19 mouse cellular contexts compared by ENCODE assay signal in the genomic region with DNA sequence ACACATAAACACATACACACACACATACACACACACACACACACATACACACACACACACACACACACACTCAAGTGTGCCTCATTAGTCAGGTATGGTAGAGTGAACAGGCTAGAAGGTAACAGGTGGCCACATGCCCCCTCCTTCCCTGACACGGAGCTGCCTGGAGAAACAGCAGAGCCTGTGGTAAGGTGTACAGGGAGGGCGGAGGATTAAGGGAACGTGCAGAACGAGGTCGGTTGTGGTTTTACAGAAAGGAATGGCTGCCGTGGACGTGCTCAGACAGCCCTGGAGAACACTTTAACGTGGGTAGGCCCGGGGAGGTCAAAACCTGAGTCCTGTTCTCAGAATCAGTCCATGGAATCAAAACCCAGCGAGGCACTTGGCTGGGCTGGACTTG.
DNase-seq lines count a peak whose midpoint lies in the region; ATAC-seq lines count a peak whose summit lies in the region.
"Had no signal": no experiment of that assay in that cellular context is flagged by ENCODE, and none has a peak within 500 bp of the region (broad histone marks: within the 10 kb centered on the region; RNA-seq: fewer than 3 reads in every experiment).

No protein-coding gene starts in this region.

- H3K36me3 ChIP-seq in embryonic facial prominence, embryonic 14.5 days (ENCODE audit: control insufficient read depth, insufficient read depth, low read length), result no peaks in the 10 kb centered on the region
- no peaks in the 10 kb centered on the region for H3K36me3 ChIP-seq in embryonic facial prominence, embryonic 10.5 days (replicated peaks)
- no peaks in the 10 kb centered on the region for H3K36me3 ChIP-seq in heart, embryonic 10.5 days
- H3K36me3 ChIP-seq: G1E had no signal

- H3K9me3 ChIP-seq in embryonic facial prominence, embryonic 14.5 days (ENCODE audit: control insufficient read depth, low read length), result no peaks in the 10 kb centered on the region
- no peaks in the 10 kb centered on the region for H3K9me3 ChIP-seq in embryonic facial prominence, embryonic 10.5 days
- H3K9me3 ChIP-seq in heart, embryonic 10.5 days, result no peaks in the 10 kb centered on the region

- DNase-seq in embryonic facial prominence, embryonic 14.5 days (ENCODE audit: low spot score), result no peak
- DNase-seq in embryonic facial prominence, embryonic 10.5 days (ENCODE audit: low spot score), result no peak
- peak; percentile 74 for DNase-seq in heart, adult 11 months
- no peak for DNase-seq in heart, embryonic 10.5 days (ENCODE audit: low spot score)
- DNase-seq: adrenal gland, adult 2 months; adrenal gland, adult 8-10 months; adrenal gland, postnatal 10 days; adrenal gland, postnatal 14 days; adrenal gland, postnatal 25 days; adrenal gland, postnatal 36 days; B cell, adult 2 months; cerebellum, adult 11 months; cerebellum, adult 11-12 months; cerebellum, adult 18-20 months had no signal

- H3K4me3 ChIP-seq in embryonic facial prominence, embryonic 14.5 days (ENCODE audit: low read depth, low read length), result no peak overlapping the region
- H3K4me3 ChIP-seq in embryonic facial prominence, embryonic 10.5 days, result no peak overlapping the region
- H3K4me3 ChIP-seq in heart, embryonic 10.5 days, result no peak overlapping the region

- H3K9ac ChIP-seq in embryonic facial prominence, embryonic 14.5 days (ENCODE audit: low read depth, low read length), result no peak overlapping the region

- H3K4me2 ChIP-seq in embryonic facial prominence, embryonic 14.5 days (ENCODE audit: low read depth, low read length), result no peak overlapping the region

- H3K27me3 ChIP-seq in embryonic facial prominence, embryonic 14.5 days (replicated peaks; ENCODE audit: control insufficient read depth, insufficient read depth, low read length), result no peaks in the 10 kb centered on the region
- peaks cover 28% of the 10 kb centered on the region for H3K27me3 ChIP-seq in embryonic facial prominence, embryonic 10.5 days (replicated peaks; ENCODE audit: low read depth, poor library complexity, severe bottlenecking)
- H3K27me3 ChIP-seq in heart, embryonic 10.5 days (ENCODE audit: insufficient read depth, poor library complexity, severe bottlenecking), result peaks cover 20% of the 10 kb centered on the region
- H3K27me3 ChIP-seq: CH12.LX had no signal

- no peaks in the 10 kb centered on the region for H3K4me1 ChIP-seq in embryonic facial prominence, embryonic 14.5 days (ENCODE audit: control insufficient read depth, insufficient read depth, low read length)
- H3K4me1 ChIP-seq in embryonic facial prominence, embryonic 10.5 days, result 0 out of 2 replicates have a peak, but pooled peaks cover 7% of the 10 kb centered on the region
- H3K4me1 ChIP-seq in heart, embryonic 10.5 days, result no peaks in the 10 kb centered on the region

- peak; percentile 70 for ATAC-seq in embryonic facial prominence, embryonic 14.5 days (ENCODE audit: low read depth)
- ATAC-seq: activated CD4-positive, CD25-positive, alpha-beta regulatory T cell, adult 4 months; CD4-positive, CD25-positive, alpha-beta regulatory T cell, adult 4 months; Patski had no signal

- WGBS in embryonic facial prominence, embryonic 14.5 days, result 54% methylated on average over 10 of the region's 10 CpGs
- 70% methylated on average over 10 of the region's 10 CpGs for WGBS in embryonic facial prominence, embryonic 10.5 days
- WGBS in heart, embryonic 10.5 days, result 68% methylated on average over 10 of the region's 10 CpGs

- H3K27ac ChIP-seq in embryonic facial prominence, embryonic 14.5 days (replicated peaks; ENCODE audit: low read depth, low read length), result no peak overlapping the region
- H3K27ac ChIP-seq in embryonic facial prominence, embryonic 10.5 days (replicated peaks), result no peak overlapping the region
- no peak overlapping the region for H3K27ac ChIP-seq in heart, embryonic 10.5 days
